8 mouse cellular contexts compared by ENCODE assay signal in genomic region chr4:128795596-128795995, GRCm38 (mm10). TPM values are rescaled to one million over a fixed set of nuclear protein-coding genes. Genes with fewer than 3 reads are reported as not detected.
DNase-seq lines count a peak whose midpoint lies in the region; ATAC-seq lines count a peak whose summit lies in the region.
"Had no signal": no experiment of that assay in that cellular context is flagged by ENCODE, and none has a peak within 500 bp of the region (broad histone marks: within the 10 kb centered on the region; RNA-seq: fewer than 3 reads in every experiment).

No protein-coding gene starts in this region.

- intact Hi-C loops in left cerebral cortex, postnatal 4 days (cut with DNase I): no loop called here

- H3K4me1 ChIP-seq in embryonic facial prominence, embryonic 12.5 days: peaks cover 65% of the 10 kb centered on the region
- peaks cover 12% of the 10 kb centered on the region; the same call in 1 of the 2 replicates for H3K4me1 ChIP-seq in neural tube, embryonic 14.5 days (ENCODE audit: control insufficient read depth, insufficient read depth, low read length)

- DNase-seq in left cerebral cortex, postnatal 4 days: peak; percentile 68
- no peak for DNase-seq in left cerebral cortex, adult 9 months (ENCODE audit: low spot score in 2 of 2)
- DNase-seq in induced T-regulatory cell, adult 2 months (ENCODE audit: low read depth): peak; percentile 42
- DNase-seq in frontal cortex, postnatal 10 days (ENCODE audit: low spot score in 2 of 2): no peak
- DNase-seq in ovary, postnatal 36 days (ENCODE audit: low spot score): no peak

- peak overlapping the region; percentile 3 for H3K4me2 ChIP-seq in embryonic facial prominence, embryonic 12.5 days (replicated peaks)
- H3K4me2 ChIP-seq in neural tube, embryonic 14.5 days (ENCODE audit: low read depth, low read length): no peak overlapping the region

- H3K9ac ChIP-seq in embryonic facial prominence, embryonic 12.5 days: no peak overlapping the region
- no peak overlapping the region for H3K9ac ChIP-seq in neural tube, embryonic 14.5 days (replicated peaks; ENCODE audit: low read depth, low read length)

- no peaks in the 10 kb centered on the region for H3K9me3 ChIP-seq in embryonic facial prominence, embryonic 12.5 days
- H3K9me3 ChIP-seq in neural tube, embryonic 14.5 days (ENCODE audit: control insufficient read depth, low read length): no peaks in the 10 kb centered on the region

- H3K4me3 ChIP-seq in embryonic facial prominence, embryonic 12.5 days: no peak overlapping the region
- H3K4me3 ChIP-seq in neural tube, embryonic 14.5 days (ENCODE audit: low read depth, low read length): no peak overlapping the region
- H3K4me3 ChIP-seq: myocyte had no signal

- H3K36me3 ChIP-seq in embryonic facial prominence, embryonic 12.5 days: peaks cover 27% of the 10 kb centered on the region; the same call in 1 of the 2 replicates
- H3K36me3 ChIP-seq in neural tube, embryonic 14.5 days (ENCODE audit: control insufficient read depth, insufficient read depth, low read length): peaks cover 4% of the 10 kb centered on the region; the same call in 1 of the 2 replicates

- WGBS in embryonic facial prominence, embryonic 12.5 days: 7% methylated on average over 9 of the region's 9 CpGs
- WGBS in neural tube, embryonic 14.5 days: 9% methylated on average over 9 of the region's 9 CpGs

- H3K27me3 ChIP-seq in embryonic facial prominence, embryonic 12.5 days: no peaks in the 10 kb centered on the region
- no peaks in the 10 kb centered on the region for H3K27me3 ChIP-seq in neural tube, embryonic 14.5 days (ENCODE audit: control insufficient read depth, insufficient read depth, low read length)

- H3K27ac ChIP-seq in embryonic facial prominence, embryonic 12.5 days: no peak overlapping the region
- H3K27ac ChIP-seq in neural tube, embryonic 14.5 days (ENCODE audit: low read depth, low read length): no peak overlapping the region

- peak; percentile 5; the same call in 1 of the 2 replicates for ATAC-seq in embryonic facial prominence, embryonic 12.5 days (ENCODE audit: insufficient number of reproducible peaks, insufficient read depth, low FRiP score, low TSS enrichment)
- peak; percentile 50; the same call in 1 of the 2 replicates for ATAC-seq in neural tube, embryonic 14.5 days (ENCODE audit: low read depth)

RNA-seq across cellular contexts. Expression of gene Zfp362, which starts 10.2 kb away (rescaled TPM):
- total RNA-seq in left cerebral cortex, postnatal 4 days (2021): 10 to 100 TPM; 62.4 to 66.2 TPM
- 52.3 and 55.7 TPM in 2 replicates for polyA plus RNA-seq in embryonic facial prominence, embryonic 12.5 days (2016; fragmentation: Nextera tagmentation; extraction: Ambion mirVana)
- polyA plus RNA-seq in neural tube, embryonic 14.5 days (2014; fragmentation: Nextera tagmentation; extraction: Ambion mirVana): 26.2 and 33.1 TPM in 2 replicates

RNA-seq across cellular contexts. Expression of gene A3galt2, which starts 40.4 kb away (rescaled TPM):
- 1 to 10 TPM; 1.1 to 1.3 TPM for total RNA-seq in left cerebral cortex, postnatal 4 days (2021)
- polyA plus RNA-seq in embryonic facial prominence, embryonic 12.5 days (2016; fragmentation: Nextera tagmentation; extraction: Ambion mirVana): 0.18 and 0.19 TPM in 2 replicates
- polyA plus RNA-seq in neural tube, embryonic 14.5 days (2014; fragmentation: Nextera tagmentation; extraction: Ambion mirVana): 0.45 and 0.51 TPM in 2 replicates

Comparison
In these comparisons a context has a peak if more than half of its experiments do, and no peak if none do; other contexts are left out.
1. DNase-seq: peak in left cerebral cortex, postnatal 4 days (single experiment) and induced T-regulatory cell, adult 2 months (single experiment); none in left cerebral cortex, adult 9 months (0 of 2), frontal cortex, postnatal 10 days (0 of 2) and ovary, postnatal 36 days (single experiment).